Mouse (Mus musculus) lung, postnatal 36 days (tissue): Measurements from ENCODE around the gene 1810037I17Rik.

Experiments used
- DNase-seq: peaks from one replicate; pipeline ENCODE4 v3.0.0; 2022; ENCODE audit warnings: mixed read lengths

Gene 1810037I17Rik

DNA sequence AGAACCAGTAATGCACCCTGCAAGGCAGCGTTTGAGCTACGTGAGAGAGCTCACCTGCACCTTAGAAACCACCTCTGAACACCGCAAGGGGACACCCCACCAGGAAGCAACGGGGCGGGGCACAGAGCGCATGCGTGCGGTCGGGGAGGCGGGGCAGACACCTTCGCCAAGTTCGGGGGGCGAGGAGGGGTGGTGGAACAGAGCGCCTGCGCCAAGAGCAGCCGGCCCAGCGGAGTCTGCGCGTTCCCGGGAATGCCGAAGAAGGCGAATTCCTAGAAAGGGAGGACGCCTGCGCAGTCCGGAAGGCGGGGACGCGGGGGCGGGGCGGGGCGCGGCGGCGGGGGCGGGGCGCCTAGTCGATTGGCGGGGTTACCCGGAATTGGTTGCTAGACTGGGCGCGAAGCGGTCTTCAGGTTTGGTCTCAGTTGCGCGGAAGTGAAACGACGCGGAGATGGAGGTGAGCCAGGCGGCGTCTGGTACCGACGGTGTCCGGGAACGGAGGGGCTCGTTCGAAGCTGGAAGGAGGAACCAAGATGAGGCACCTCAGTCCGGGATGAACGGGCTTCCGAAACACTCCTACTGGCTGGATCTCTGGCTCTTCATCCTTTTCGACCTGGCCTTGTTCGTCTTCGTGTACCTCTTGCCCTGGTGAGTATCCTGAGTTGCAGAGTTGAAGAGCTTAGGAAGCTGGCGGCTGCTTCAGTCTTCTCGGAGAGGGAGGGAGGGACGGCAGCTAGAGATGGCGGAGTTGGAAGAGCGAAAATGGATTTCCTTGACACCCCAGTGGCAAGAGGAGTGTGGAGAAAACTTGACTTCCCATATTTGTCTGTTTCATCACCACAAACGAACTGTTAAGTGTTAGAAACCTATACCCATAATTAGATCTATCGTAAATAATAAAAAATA, at the start of gene 1810037I17Rik:
Gene 1810037I17Rik (plus strand): TSS at position 195 of the 906 bp plus-strand sequence.
- DNase-seq: peak; percentile 97

DNA sequence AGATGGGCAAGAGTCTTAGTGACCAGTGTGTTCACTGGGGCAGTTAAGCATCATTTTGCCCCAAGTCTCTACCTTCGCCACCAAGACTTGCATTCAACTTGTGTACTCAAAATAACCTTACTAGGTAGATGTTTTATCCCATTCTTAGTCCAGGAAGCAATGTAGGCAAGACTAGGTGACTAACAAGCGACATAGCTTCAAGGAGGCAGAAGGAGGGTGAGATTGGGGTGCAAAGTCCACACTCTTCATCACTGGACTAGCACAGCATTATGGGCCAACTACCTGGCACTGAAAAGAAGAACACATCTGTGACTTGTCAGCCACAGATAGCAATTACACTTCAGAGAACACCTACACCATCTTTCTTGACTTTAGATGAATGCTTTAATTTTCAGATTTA, 47.1 kb upstream of the 1810037I17Rik start:
- DNase-seq: no peak

DNA sequence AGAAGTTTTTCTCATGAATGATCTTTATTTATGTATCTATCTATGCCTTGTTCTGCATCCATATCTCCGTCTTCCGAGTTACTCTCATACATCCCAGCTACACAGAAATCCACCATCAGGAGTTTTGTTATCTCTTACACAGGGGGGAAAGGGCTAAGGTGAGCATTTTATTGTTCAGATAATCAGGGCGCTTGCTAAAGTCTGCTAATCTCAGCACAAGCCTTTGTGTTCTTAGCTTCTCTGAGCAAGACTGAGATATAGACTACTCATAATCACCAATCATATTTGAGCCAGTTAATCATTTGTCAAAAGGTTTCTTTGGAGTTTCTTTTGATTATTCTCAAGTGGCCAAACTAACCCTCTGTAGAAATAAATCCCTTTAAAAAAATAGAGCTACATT, 46.5 kb upstream of the 1810037I17Rik start:
- DNase-seq: no peak

DNA sequence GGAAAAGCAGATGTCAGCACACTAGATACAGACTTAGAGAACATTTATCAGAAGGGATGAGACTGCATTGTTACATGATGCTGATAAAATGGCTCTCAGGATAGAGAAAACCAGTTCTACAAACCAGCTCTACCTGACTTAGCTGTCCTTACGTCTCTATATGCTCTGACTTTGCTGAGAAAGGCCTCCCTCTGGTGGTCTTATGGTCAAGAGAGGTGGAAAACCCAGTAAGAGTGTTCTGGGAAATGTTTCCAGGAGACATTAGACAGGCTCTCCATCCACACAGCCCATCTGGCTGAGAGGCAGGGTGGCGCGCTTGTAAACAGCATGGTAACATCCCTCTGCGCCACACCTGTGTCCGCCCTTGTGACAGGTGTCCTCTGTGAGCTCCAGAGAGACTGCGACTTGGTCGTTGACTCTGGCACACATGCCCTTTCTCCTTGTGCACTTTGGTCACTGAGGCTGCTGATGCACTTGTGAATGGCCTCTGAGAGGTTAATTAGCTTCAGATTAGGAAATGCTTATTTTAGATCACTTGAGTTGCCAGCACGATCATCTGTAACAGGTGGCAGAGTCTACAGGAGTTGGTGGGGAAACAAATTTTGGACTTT, 45.2 kb upstream of the 1810037I17Rik start:
- no peak for DNase-seq

DNA sequence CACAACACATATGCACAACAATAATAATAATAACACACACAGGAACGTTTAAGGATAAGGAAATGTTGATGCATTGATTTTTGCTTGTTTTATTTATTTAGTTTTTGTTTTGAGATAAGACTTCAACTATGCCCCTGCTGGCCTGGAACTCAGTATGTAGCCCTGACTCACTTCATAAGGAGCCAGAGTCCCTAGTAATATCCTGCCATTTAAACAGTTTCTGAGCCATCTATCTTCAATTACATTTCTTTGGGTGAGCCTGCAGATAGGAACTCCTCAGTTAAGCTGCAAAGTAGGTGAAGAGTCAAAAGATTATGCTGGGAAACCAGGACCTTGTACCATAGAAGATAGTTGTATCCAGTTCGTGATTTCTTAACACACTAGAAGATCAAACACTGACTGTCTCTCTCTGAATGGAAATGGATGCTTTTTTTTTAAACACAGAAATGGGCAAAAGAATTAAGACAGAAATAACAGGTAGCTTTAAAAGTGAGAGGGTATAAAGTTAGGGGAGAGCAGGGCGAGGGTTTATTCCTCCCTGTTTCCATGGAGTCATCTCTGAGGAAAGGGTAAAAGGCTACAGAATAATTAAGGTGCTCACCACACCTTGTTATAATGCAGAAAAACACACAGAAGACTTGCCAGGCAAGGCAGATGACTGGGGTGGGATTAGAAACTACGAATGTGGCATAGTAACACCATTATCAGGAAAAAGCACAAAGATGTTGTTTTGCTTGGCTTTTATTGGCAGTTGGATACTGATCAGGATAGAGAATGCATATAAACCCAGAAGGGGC, 36.3 kb upstream of the 1810037I17Rik start:
- DNase-seq: no peak

- peak; percentile 45 for DNase-seq
Measured at GRCm38 (mm10) chr3:122888371-122888819, 35.6 kb upstream of the 1810037I17Rik start.

DNA sequence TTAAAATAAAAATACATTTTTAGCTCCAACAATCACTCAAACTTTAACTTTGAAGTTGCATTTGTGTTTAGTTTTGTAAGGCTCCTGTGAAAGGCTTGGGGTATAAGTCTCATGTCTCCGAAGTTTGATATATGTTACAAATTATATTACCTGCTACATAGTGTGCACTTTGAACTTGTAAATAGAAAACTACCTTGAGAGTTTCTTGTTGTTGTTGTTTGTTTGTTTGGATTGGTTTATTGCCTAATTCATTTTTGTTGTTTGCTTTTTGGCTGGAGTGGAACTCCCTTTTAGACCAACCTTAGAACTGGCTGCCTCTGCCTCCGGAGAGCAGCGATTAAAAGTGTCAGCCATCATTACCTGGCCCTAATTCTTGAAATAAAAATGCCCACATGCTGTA, 29.2 kb upstream of the 1810037I17Rik start, which contains the start of gene Fabp2:
Gene Fabp2 (plus strand): TSS at position 301 of the 400 bp plus-strand sequence.
- DNase-seq: no peak

- DNase-seq: no peak
Measured at GRCm38 (mm10) chr3:122895189-122895731, 28.7 kb upstream of the 1810037I17Rik start.

- no peak for DNase-seq
Measured at GRCm38 (mm10) chr3:122898254-122898653, 25.7 kb upstream of the 1810037I17Rik start.

- peak; percentile 66 for DNase-seq
Measured at GRCm38 (mm10) chr3:122903746-122904433, 20.1 kb upstream of the 1810037I17Rik start.

DNA sequence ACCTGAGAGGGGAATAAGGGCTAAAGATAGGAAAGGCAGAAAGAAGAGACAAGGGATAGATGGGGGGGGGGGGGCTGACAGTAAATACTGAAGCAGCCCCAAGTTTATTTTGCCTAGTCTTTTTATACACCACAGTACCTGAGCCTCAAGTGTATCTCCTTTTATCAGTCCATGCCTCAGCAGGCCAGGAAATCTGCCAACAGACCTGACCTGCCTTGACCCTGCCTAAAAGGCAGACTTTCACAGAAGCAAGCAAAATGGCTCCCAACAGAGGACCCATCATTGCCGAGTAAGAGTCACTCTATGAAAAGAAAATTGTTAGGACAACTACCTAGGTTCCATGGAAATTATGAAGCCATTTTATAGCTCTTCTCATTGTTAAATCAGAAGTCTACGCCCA, 16.2 kb upstream of the 1810037I17Rik start:
- no peak for DNase-seq

DNA sequence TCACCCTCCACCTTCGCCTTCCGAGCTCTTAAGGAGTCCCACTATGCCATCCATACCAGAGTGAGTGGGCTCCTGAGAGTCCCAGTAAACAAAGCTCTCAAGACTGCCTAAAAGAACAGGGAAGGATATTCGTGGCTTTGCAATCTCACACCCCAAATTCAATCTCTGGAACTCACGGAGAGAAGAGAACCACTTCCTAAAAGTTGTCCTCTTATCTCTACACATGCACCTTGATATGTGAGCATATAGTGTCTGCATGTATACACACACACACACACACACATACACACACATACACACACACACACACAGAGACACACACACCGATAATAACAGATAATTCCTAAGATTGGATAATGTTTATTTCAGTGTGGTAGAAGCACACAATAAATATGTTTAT, 8.5 kb upstream of the 1810037I17Rik start:
- DNase-seq: no peak

GRCm38 (mm10) chr3:122916191-122916680, 7.8 kb upstream of the 1810037I17Rik start:
- no peak for DNase-seq

DNA sequence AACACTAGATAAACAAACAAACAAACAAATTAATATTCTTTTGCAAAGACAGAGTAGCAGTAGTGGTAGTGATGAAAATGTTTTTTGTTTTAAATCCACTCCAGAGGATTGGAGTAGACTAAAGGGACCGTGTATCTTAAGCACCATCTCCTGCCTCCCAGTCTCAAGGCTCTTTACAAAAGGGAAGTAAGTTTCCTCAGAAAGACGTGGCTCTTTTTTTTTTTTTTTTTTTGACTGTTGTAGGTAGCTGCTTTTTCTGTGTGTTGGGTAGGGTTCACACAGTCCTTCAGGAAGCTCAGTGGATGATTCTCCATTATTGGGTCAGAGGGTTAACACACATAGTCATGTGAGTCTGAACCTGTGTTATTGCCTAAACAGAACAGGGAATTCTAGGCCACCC, 5.3 kb upstream of the 1810037I17Rik start:
- no peak for DNase-seq

GRCm38 (mm10) chr3:122919260-122919659, 4.7 kb upstream of the 1810037I17Rik start, which contains the start of gene Gm10959:
Gm10959 (minus strand) TSS chr3:122919360.
- no peak for DNase-seq

DNA sequence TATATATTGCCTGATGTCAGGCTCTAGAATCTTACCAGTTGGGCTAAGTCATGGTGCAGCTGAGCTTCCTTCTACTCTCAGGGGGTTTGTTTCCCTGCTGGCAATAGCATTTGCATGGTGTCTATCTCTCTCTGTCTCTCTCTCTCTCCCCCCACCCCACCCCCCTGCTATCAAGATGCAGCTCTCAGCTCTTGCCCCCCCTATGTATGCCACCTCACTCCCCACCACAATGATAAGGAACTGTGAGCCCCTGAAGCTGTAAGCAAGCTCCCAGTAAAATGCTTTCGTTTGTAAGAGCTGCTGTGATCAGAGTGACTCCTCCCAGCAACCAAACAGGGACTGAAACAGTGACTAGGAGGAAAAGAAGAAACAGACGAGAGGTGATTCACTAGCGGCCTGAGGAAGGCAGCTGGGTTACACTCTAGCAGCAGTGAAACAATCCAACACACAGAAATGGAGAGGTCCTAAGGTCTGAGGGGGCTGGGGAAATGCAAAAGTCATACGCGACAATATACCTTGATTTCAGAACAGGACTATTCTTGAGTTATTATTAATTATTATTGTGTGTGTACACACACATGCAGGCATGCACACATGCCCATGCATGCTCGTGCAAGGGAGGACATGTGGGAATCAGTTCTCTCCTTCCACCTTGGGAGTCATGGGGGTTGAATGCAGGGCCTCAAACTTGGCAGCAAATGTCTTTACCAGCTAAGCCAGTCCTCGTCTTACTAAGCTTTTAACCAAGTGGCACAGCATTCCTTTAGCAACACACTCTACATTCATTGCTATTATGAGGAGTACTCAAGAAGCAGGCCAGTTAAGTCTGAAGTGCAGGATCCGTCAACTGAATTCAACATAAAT, 3.2 kb upstream of the 1810037I17Rik start:
- no peak for DNase-seq

DNA sequence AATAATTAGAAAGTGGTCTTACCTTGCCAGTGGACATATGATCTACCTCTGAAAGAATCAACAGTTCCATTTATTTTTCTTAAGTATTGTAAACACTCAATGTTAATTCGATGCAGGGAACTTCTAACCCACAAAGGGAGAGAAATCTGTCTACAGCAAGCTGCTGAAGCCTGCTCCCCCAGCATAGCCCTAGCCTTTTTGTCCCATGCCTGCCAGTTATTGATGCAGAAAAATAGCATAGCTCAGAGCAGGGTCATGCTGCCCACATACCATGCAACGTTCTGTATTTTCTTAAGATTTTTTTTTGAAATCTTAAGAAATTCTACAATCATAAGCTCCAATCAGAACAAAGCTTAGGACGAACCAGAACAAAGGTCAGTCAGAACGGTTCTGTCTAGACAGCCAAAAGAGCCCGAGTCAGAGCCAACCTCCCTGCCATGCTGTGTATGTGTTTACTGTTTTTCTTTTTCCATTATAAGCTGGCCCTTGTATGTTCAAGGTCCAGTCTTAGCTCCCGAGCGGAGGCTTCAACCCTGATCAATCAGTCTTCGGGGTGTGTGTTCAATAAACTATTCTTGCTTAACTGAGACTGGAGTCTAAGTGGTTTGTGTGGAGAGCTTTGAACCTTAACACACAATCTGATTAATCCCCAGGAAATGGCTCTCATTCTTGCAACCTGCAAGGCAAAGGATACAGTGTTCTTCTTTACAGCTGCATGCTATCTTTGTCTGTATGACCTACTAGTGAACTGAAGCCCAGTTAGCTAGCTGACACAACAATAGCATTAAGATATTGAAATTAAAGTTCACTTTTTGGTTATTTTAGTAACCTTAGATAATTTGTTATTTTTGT, 2.1 kb upstream of the 1810037I17Rik start:
- DNase-seq: no peak

- no peak for DNase-seq
Measured at GRCm38 (mm10) chr3:122923147-122923546, 856 bp upstream of the 1810037I17Rik start.

DNA sequence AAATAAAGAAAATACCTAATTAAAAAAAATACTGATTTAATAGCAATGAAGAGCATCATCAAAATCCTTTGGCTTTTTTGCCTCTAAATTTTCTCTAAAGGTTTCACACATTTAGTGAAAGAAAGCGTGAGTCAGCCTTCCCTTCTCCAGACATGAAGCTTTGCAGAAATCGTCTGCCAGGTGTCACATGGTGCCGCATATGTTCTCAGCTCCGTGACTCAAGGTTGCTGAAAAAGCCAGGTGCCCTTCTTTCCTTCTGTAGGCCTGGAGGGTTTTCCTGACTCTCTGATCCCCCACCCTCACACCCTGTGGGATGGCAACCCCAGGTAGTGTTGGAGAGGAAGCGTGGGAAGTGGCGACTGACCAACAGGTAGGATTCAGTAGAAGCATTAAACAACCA, 5.7 kb downstream of the 1810037I17Rik start:
- no peak for DNase-seq

DNA sequence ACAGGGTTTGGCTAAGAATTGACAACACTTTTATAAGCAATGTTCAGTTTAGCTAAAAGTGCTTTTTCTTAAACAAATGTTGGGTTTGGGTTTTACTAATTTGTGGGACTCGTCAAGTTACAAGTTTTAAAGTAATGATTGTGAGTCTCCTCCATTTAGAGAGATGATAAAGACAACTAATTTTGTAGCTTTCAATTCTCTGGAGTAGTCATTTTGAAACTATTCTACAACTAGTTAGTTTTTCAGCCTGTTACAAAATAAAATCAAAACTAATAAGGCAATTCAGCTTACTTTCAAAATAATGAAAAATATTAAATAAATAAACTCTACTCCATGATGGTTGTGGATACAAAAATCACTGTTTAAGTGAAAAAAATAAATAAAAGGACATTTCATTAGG, 8.5 kb downstream of the 1810037I17Rik start:
- no peak for DNase-seq
